Mouse (Mus musculus) heart, adult 2 months (tissue): ENCODE data around the gene Tns3.

ENCODE experiments used
- CTCF ChIP-seq: fragments of 200-600 bp; IDR thresholded peaks from 2 replicates; pipeline ENCODE4 v1.8.1; 2022; ENCODE audit warnings: antibody characterized with exemption, mild to moderate bottlenecking, moderate library complexity
- EP300 ChIP-seq: fragments of 200-500 bp; IDR thresholded peaks from 2 replicates; pipeline ENCODE4 v1.6.1; 2011; ENCODE audit warnings: low read depth, low read length, control low read depth; ENCODE audit not compliant: insufficient read depth
- POLR2A ChIP-seq: fragments of 200-500 bp; IDR thresholded peaks from 2 replicates; pipeline ENCODE4 v1.6.1; 2011; ENCODE audit warnings: mild to moderate bottlenecking, low read depth, low read length, control low read depth; ENCODE audit not compliant: insufficient read depth

- TF ChIP-seq POLR2A (no peak), CTCF (no peak), EP300 (no peak)
Measured at GRCm38 (mm10) chr11:8706246-8707041, 42.1 kb upstream of the Tns3 start.
